Mouse (Mus musculus) right cerebral cortex, postnatal 36 days (tissue): ENCODE data around the gene Hpf1.

Source experiments
- DNase-seq, 2 experiments: peaks; one replicate each; pipeline ENCODE4 v3.0.0; 2022; ENCODE audit warnings: low spot score in 2 of 2, mixed read lengths in 1 of 2

Hpf1 gene

DNA sequence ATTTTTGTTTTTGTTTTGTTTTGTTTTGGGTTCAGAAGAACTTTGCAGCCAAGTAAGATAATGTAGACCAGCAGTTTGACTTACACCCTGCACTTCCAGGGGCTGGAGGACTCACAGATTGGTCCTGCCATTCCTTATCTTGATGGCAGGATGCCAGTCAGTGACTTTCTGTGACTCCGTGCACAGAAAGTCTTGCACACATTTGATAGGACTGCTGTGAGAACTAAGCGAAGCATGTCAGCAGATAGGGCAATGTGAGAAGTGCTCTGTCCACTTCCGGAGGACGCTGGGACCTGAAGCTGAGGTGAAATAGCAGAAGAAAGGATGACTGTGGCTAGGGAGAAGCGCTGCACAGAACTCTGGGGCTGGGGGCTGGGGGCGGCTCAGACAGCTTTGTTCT lies 5.7 kb downstream of the Hpf1 start:
- no peak for DNase-seq

DNA sequence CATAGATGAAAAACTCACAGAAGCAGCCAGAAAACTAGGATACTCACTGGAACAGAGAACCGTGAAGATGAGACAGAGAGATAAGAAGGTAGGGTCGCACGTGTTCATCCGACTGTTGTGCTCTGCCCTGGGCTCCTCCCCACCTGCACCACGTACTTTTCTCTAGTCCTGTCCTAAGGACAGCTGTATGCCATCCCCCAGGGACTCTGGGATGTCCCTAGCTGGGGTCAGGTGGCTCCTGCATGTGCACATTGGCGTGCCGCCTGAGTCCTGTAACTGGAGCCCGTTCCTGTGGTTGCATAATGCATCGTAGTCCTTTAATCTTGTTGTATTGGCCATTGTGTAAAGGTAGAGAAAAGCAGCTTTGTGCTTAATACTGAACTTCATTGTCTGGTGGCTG lies 9.9 kb downstream of the Hpf1 start:
- DNase-seq, result no peak

DNA sequence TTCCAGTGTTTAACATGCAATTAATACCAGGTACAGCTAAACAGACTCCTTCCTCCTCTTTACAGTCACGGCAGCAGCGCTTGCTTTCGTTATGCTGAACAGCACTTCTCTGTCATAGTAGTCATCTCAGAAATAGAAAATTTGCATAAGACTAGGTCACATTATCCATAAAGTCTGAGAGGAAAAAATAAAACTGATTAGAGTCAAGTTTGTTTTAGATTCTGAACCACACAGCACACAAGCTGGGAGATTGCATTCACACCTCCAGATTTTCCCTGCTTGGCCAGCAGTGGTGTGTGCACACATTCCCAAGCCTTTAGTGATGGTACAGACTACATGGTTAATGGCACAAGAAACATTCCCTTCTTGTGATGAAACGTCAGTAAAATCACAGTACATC lies 21.9 kb downstream of the Hpf1 start:
- no peak for DNase-seq

DNA sequence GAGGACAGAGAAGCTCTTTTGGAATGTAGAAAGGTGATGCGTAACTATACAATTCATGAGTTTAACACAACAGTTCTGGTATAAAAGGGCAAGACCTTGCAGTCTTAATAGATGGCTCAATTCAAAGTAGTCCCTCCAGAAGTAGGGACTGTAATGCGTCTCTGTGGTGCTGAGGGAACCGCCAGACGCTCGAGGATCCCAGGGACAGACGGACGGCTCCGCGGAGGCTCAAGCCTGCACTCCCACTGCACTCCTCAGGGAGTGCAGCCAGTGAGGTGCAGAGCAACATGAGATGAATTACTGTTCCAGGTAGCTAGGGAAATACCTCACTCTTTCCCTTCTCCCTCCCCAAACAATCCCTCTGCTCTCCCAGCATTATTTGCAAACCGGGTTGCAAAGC lies 22.3 kb downstream of the Hpf1 start:
- DNase-seq, result no peak

DNA sequence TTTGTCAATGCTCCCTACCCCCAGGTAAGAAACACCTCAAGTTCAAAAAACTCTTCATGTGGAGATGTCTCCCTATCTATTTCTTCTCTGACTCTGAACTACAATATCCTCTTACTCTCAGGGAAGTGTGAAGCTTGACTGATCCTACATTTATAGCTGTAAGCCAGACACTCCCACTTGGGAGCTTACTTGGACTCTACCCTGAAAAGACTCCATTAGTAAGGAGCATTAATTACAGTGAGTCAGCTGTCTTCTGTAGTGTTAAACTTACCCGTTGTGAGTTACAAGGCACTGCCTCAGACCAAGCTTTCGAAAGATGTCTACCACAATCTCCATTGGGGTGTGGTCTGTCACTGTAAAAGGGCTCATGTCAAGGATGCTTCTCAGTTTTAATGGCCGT lies 28.9 kb downstream of the Hpf1 start:
- no peak for DNase-seq

GRCm38 (mm10) chr8:60920176-60920575 lies 30.0 kb downstream of the Hpf1 start:
- no peak for DNase-seq

- DNase-seq, result no peak
These were observed 43.4 kb downstream of the Hpf1 start for GRCm38 (mm10) chr8:60933617-60934016.

- DNase-seq, result no peak
These were observed 48.7 kb downstream of the Hpf1 start for GRCm38 (mm10) chr8:60938717-60939424.

DNA sequence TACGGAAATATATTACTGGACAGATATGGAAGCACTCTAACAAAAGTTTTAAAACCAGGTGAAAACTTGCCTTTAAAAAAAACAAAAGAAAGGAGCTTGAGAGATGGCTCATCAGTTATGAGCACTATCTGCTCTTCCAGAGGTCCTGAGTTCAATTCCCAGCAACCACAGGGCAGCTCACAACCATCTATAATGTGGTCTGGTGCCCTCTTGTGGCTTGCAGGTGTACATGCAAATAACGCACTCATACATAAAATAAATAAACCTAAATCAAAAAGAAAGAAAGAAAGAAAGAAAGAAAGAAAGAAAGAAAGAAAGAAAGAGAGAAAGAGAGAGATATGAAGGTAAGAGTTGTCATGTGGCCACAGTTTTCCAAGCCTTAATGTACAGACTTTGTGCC lies 52.6 kb downstream of the Hpf1 start:
- DNase-seq, result no peak

GRCm38 (mm10) chr8:60947503-60947902 lies 57.3 kb downstream of the Hpf1 start:
- no peak for DNase-seq

- no peak for DNase-seq
These were observed 59.6 kb downstream of the Hpf1 start for GRCm38 (mm10) chr8:60949859-60950258.

DNA sequence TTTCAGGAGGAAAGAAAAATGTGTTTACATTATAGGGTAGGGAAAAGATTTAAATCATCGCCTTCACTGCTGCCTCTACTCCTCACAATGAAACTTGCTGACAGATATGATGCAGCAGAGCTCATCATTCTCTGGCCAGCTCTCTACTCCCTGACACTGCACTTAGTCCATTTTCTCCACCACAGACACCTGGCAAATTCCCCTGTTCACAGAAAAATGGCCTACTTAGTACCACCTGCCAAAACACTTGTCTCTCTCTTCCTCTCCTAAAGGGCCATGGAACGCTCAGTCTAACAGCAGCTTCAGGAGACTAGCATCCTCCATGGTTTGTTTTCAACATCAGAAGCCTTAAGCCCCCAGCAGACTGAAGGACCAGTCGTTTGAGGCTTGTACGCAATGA lies 61.1 kb downstream of the Hpf1 start:
- no peak for DNase-seq

- no peak for DNase-seq
These were observed 61.5 kb downstream of the Hpf1 start for GRCm38 (mm10) chr8:60951757-60952156.

DNA sequence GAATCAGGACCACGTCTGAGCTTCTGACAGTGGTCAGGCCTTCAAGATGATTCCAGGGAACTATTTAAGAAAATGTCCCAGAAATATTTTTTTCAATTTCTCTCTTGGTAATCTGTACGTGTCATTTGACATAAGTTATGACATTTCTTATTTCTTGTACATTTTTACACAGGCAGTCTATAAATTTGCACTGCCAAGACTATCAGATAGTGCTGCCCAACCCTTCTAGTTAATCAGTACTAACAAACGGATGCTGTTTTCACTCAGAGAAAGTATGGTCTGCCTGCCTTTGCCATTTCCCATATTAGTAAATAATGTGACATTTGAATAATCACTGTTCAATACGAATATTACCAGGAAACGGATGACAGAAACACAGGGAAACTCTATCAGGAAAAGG lies 62.6 kb downstream of the Hpf1 start:
- DNase-seq, result no peak

GRCm38 (mm10) chr8:60954281-60955014 lies 64.2 kb downstream of the Hpf1 start:
- DNase-seq, result peak; percentile 67 to 84

DNA sequence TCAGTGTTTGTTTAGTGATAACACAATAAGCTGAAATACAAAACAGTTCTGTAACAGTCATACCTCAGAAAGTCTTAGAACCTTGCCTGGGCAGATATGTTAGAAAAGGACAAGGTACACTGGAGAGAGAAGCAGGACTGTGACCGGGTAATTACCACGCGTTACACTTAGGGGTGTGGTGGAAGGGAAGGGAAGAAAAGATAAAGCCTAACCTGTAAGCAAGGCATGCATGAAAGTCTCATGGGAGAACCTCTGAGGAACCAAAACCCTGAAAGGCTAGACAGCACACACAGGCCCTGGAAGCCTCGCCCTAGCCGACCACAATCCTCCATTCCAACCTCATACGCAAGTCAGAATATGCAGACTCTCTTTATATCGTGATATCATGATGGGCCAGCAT lies 66.6 kb downstream of the Hpf1 start:
- DNase-seq, result no peak
